ENCODE assay signal across 17 mouse cellular contexts in genomic region chr1:90697056-90697596, GRCm38 (mm10).
DNase-seq lines count a peak whose midpoint lies in the region; ATAC-seq lines count a peak whose summit lies in the region.
"Had no signal": no experiment of that assay in that cellular context is flagged by ENCODE, and none has a peak within 500 bp of the region (broad histone marks: within the 10 kb centered on the region; RNA-seq: fewer than 3 reads in every experiment).

No protein-coding gene starts in this region.

- H3K36me3 ChIP-seq in heart, embryonic 11.5 days (ENCODE audit: control insufficient read depth, insufficient read depth, low read length), result no peaks in the 10 kb centered on the region
- H3K36me3 ChIP-seq: heart, embryonic 13.5 days; hindbrain, embryonic 13.5 days; midbrain, embryonic 12.5 days had no signal

- WGBS in heart, embryonic 11.5 days (ENCODE audit: insufficient replicate concordance), result 87% methylated on average over 3 of the region's 3 CpGs

- H3K9me3 ChIP-seq in heart, embryonic 11.5 days (replicated peaks; ENCODE audit: control insufficient read depth, low read length), result no peaks in the 10 kb centered on the region
- H3K9me3 ChIP-seq: heart, embryonic 13.5 days; hindbrain, embryonic 13.5 days; midbrain, embryonic 12.5 days had no signal

- no peak overlapping the region for H3K4me2 ChIP-seq in heart, embryonic 11.5 days
- H3K4me2 ChIP-seq: heart, embryonic 13.5 days; hindbrain, embryonic 13.5 days; midbrain, embryonic 12.5 days had no signal

- DNase-seq in adrenal gland, adult 2 months, result peak; percentile 19
- DNase-seq in adrenal gland, postnatal 25 days, result no peak
- DNase-seq in heart, adult 11 months, result peak; percentile 84
- peak; percentile 35 for DNase-seq in CD4-positive, CD25-positive, alpha-beta regulatory T cell, adult 2 months (ENCODE audit: low read depth, low spot score)
- peak; percentile 62 for DNase-seq in thymus, postnatal 0 days (ENCODE audit: low spot score)
- no peak for DNase-seq in right cerebral cortex, postnatal 25 days
- DNase-seq: cerebellum, adult 2 months; kidney, adult 2 months; layer of hippocampus, adult 9-11 months; right cerebral cortex, postnatal 14 days had no signal

- no peak overlapping the region for H3K4me3 ChIP-seq in heart, embryonic 11.5 days (ENCODE audit: low read depth, low read length)
- H3K4me3 ChIP-seq: heart, embryonic 13.5 days; hindbrain, embryonic 13.5 days; midbrain, embryonic 12.5 days had no signal

- no peaks in the 10 kb centered on the region for H3K27me3 ChIP-seq in heart, embryonic 11.5 days (ENCODE audit: control insufficient read depth, insufficient read depth, low read length)
- H3K27me3 ChIP-seq: heart, embryonic 13.5 days; hindbrain, embryonic 13.5 days; midbrain, embryonic 12.5 days had no signal

- ATAC-seq in heart, embryonic 11.5 days (replicated peaks; ENCODE audit: insufficient number of reproducible peaks, low FRiP score, low TSS enrichment), result no peak
- no peak for ATAC-seq in erythroid progenitor cell, adult 5-6 weeks (replicated peaks; ENCODE audit: low FRiP score, poor library complexity, severe bottlenecking)
- ATAC-seq: inflammation-experienced regulatory T-cells, adult 6 months had no signal

- H3K9ac ChIP-seq in heart, embryonic 11.5 days (ENCODE audit: low read depth, low read length), result no peak overlapping the region
- H3K9ac ChIP-seq: heart, embryonic 13.5 days; hindbrain, embryonic 13.5 days; midbrain, embryonic 12.5 days had no signal

- H3K27ac ChIP-seq in heart, embryonic 11.5 days (ENCODE audit: low read depth, low read length), result no peak overlapping the region
- H3K27ac ChIP-seq: heart, embryonic 13.5 days; hindbrain, embryonic 13.5 days; kidney, postnatal 0 days; midbrain, embryonic 12.5 days had no signal

- no peaks in the 10 kb centered on the region for H3K4me1 ChIP-seq in heart, embryonic 11.5 days (ENCODE audit: control insufficient read depth, insufficient read depth, low read length)
- H3K4me1 ChIP-seq: hindbrain, embryonic 13.5 days; midbrain, embryonic 12.5 days had no signal

Comparison
In these comparisons a context has a peak if more than half of its experiments do, and no peak if none do; other contexts are left out.
1. DNase-seq: peak in adrenal gland, adult 2 months (single experiment), heart, adult 11 months (single experiment), CD4-positive, CD25-positive, alpha-beta regulatory T cell, adult 2 months (single experiment) and thymus, postnatal 0 days (single experiment); none in adrenal gland, postnatal 25 days (single experiment) and right cerebral cortex, postnatal 25 days (single experiment).